Mouse (Mus musculus) CD4-positive naive resting alpha-beta T cell, adult 57 days (primary cell): Measurements from ENCODE around the gene Ear2. TPM values are rescaled to one million over a fixed set of nuclear protein-coding genes. Genes with fewer than 3 reads are reported as not detected.

Experiments
- total RNA-seq: library from RNA; stranded (reverse); gene quantifications from one replicate; pipeline ENCODE4 v1.2.4, GENCODE M21; 2023

Gene Ear2
- 1.3 TPM for total RNA-seq

DNA sequence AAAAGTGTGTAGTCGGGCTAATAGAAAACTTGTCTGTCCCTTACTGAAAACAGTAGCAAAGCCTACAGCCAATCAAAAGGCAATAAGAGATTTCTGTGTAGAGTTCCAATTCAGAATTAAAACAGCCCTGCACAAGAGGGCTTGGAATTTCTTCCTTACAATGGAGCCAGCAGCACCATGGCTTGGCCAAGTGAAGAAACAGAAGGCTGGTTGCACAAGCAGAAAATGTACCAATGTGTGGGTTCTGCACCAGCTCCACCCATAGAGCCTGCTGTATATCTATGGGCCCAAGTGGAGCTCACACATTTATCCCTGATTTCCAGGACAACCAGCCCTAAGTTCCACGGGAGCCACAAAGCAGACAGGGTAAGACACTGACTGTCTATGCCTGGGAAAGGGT lies at the start of gene Ear2:
TSS of gene Ear2 (plus strand) at position 301 of the 400 bp plus-strand sequence.

DNA sequence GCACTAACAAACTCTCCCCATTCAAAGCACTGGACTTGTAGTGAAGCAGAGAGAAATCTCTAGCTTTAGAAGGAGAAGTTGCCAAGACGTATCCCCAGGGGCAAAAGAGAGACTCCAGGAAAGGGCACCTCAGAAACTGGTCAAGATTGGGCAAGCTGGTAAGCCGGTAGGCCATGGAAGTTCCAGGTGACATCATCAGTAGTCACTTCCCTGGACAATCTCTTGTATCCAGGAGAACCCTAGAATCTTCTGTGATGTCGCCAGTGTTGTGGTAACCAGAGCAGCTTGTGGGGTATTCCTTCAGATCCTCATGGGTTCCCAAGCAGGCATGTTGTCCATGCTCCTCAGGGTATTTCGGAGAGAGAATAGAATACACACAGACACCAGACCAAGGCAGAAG lies 21.1 kb downstream of the Ear2 start, which contains the start of gene Gm3327:
TSS of gene Gm3327 (plus strand) at position 301 of the 400 bp plus-strand sequence.

Other genes starting within 250 kb of the Ear2 start
- gene Ear1, start 227.1 kb upstream of the Ear2 start, total RNA-seq: not detected
- not detected for gene Ear10, start 179.1 kb upstream of the Ear2 start, total RNA-seq
- not detected for gene Gm8113, start 177.3 kb upstream of the Ear2 start, total RNA-seq
- gene Ang5, start 145.6 kb upstream of the Ear2 start, total RNA-seq: not detected
- gene Ang6, start 100.4 kb upstream of the Ear2 start, total RNA-seq: not detected
- not detected for gene Gm3327, start 21.2 kb downstream of the Ear2 start, total RNA-seq
- not detected for gene Gm8212, start 95.0 kb downstream of the Ear2 start, total RNA-seq
- gene 4930503E14Rik, start 110.6 kb downstream of the Ear2 start, total RNA-seq: not detected
- not detected for gene Gm8220, start 182.9 kb downstream of the Ear2 start, total RNA-seq
- not detected for gene Gm5930, start 235.9 kb downstream of the Ear2 start, total RNA-seq